Mouse (Mus musculus): ENCODE measurements around the gene Gm11492.

GRCm38 (mm10) chr11:87583291-87584034 lies 17.0 kb downstream of the Gm11492 start:
- TF ChIP-seq CTCF (conservative IDR thresholded peaks at IDR 0.05; ENCODE audit: insufficient read depth, insufficient read length, low read depth, low read length) (no peak), POLR2A (IDR thresholded peaks at IDR 0.05; ENCODE audit: low read depth, low read length) (no peak)
